Mouse (Mus musculus): ENCODE data around the gene Ripor2. TPM values are rescaled to one million over a fixed set of nuclear protein-coding genes. Genes with fewer than 3 reads are reported as not detected.

Ripor2 gene
- polyA plus RNA-seq (2014; fragmentation: Illumina TruSeq; extraction: RNeasy Lipid Tissue Mini Kit (QIAGEN cat#74804); ENCODE audit: low read depth, low replicate concordance) = 5.7 TPM

GRCm38 (mm10) chr13:24581833-24582232 lies at the start of gene Ripor2:
Ripor2 (plus strand) TSS chr13:24582189.

GRCm38 (mm10) chr13:24741028-24741427 lies 159.0 kb downstream of the Ripor2 start, which contains the start of gene Armh2:
Armh2 (plus strand) TSS chr13:24741232.

DNA sequence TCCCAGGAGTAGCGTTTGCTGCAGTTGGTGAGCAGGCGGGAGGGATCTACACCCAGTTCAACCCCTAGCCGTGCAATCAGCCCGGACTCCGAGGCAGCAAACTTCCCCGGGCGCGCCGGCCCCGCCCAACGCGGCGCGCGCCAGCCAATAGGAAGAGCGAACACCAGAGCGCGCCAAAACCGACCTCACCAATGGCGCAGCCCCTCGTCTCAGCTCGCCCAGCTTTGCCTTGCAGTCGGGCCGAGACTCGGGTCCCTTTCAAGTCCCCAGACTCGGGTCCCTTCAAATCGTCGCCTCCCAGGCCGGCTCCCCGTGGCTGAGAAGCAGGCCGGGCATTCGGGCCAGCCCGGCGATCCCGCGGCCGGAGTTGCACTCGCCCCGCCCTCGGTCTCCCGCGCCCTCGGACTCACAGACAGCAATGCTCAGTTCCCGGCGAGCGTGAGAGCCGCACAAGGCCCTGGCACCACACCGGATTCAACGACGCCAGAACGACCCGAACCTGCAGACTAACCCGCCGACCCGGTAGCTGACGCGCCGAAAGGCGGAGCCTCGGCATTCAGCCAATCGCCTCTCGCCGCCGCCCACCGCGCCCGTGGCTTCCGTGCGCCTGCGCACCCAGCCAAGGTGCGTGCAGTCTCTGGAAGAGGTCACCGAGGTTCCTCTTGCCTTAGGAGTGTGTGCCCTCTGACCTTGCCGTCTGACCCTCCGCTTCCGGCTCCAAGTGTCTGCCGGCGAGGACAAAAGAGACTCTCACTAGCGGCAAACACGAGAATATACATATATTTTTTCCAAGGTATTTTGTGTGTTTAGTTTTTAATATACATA lies 179.6 kb downstream of the Ripor2 start, which contains the start of gene Gmnn:
TSS of gene Gmnn (minus strand) at position 521 of the 825 bp plus-strand sequence.

Other genes with a start within 250 kb of the Ripor2 start
- not detected for gene Armh2, start 159.0 kb downstream of the Ripor2 start, polyA plus RNA-seq (2014; fragmentation: Illumina TruSeq; extraction: RNeasy Lipid Tissue Mini Kit (QIAGEN cat#74804); ENCODE audit: low read depth, low replicate concordance)
- gene Gmnn, start 179.7 kb downstream of the Ripor2 start, polyA plus RNA-seq (2014; fragmentation: Illumina TruSeq; extraction: RNeasy Lipid Tissue Mini Kit (QIAGEN cat#74804); ENCODE audit: low read depth, low replicate concordance) = 84.5 TPM
- 127 TPM for gene BC005537, start 219.5 kb downstream of the Ripor2 start, polyA plus RNA-seq (2014; fragmentation: Illumina TruSeq; extraction: RNeasy Lipid Tissue Mini Kit (QIAGEN cat#74804); ENCODE audit: low read depth, low replicate concordance)
- 776 TPM for gene Acot13, start 249.4 kb downstream of the Ripor2 start, polyA plus RNA-seq (2014; fragmentation: Illumina TruSeq; extraction: RNeasy Lipid Tissue Mini Kit (QIAGEN cat#74804); ENCODE audit: low read depth, low replicate concordance)
- gene Tdp2, start 249.5 kb downstream of the Ripor2 start, polyA plus RNA-seq (2014; fragmentation: Illumina TruSeq; extraction: RNeasy Lipid Tissue Mini Kit (QIAGEN cat#74804); ENCODE audit: low read depth, low replicate concordance) = 16.8 TPM